Mouse (Mus musculus): ENCODE data around the gene Adgrg5.

The Adgrg5 gene

GRCm38 (mm10) chr8:94967071-94967470 lies 43.6 kb downstream of the Adgrg5 start:
- no peak for DNase-seq (ENCODE audit: low spot score in 2 of 2)

DNA sequence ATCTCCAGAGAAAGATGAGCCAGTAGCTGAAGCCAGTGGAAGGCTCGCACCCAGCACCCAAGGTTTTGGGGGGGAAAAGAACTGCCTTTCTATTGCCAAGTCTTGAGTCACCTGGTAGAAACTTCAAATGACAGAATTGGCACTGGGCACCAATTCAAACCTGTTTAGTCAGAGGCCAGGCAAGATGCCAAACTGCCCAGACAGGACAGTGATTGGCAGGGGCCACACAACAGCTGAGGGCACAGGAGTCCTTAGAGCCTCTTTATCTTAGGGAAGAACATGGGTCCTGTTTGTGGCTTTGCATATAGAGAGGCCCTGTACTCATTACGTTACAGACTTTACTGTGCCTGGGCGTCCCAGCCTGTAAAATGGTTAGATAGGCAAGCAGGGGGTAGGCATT lies 44.1 kb downstream of the Adgrg5 start:
- DNase-seq (ENCODE audit: low spot score in 2 of 2) = peak in 1 of 2 experiments; percentile 62

GRCm38 (mm10) chr8:94973270-94973669 lies 49.8 kb downstream of the Adgrg5 start:
- DNase-seq (ENCODE audit: low spot score in 2 of 2) = no peak

GRCm38 (mm10) chr8:94973786-94974185 lies 50.3 kb downstream of the Adgrg5 start:
- no peak for DNase-seq (ENCODE audit: low spot score in 2 of 2)

DNA sequence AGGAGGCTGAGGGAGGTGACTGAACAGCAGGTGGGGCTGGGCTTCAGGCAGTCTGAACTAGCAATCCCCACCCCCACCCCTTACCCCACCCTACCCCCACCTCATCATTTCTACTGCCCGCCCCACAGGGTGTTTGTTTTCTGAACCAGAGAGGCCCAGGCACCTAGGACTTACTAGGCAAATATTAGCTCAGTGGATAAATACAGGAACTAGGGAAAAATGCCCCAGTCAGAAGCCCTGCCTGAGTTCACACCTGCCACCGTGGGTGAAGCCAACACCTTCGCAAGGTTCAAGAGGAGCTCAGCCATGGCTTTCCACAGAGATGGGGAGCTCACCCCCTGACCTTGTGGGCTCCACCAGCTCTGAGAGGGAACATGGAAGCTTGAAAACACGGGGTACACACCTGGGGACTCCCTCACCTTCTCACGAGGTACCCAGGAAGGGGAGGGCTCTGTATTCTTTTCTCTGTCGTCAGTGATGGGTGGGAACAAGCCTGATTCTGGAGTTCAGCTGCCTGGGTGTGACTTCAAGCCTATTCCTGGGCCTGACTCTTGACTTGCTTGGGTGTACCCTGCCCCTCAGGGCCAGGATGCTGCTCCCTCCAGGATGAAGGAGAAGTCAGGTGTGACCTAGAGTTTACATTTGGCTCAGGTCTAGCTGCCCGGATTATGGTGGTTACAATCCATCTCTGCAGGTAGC lies 51.1 kb downstream of the Adgrg5 start, which contains the start of gene Adgrg1:
Gene Adgrg1, plus strand, starts transcription at position 285 of the 699 bp plus-strand sequence.
- no peak for DNase-seq (ENCODE audit: low spot score in 2 of 2)

GRCm38 (mm10) chr8:94976651-94977417 lies 53.3 kb downstream of the Adgrg5 start:
- DNase-seq (ENCODE audit: low spot score in 2 of 2) = no peak

DNA sequence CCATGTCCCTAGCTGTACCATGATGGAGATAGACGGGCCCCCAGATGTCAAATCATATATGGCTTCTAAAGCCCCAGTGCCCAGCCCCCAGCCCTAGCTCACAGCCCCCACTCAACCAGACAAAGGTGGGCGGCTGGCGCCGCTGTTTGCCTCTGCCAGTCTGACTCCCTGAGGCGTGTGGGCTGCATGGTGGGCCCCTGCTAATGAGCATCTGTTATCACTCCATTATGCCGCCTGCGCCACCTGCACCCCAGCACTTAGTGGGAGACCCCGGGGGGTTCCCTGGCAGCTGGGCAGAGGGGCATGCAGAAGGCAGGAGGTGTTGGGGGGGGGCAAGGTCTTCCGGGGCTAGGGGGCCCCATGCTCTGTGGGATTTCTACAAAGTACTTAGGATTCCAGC lies 54.6 kb downstream of the Adgrg5 start:
- DNase-seq (ENCODE audit: low spot score in 2 of 2) = no peak

DNA sequence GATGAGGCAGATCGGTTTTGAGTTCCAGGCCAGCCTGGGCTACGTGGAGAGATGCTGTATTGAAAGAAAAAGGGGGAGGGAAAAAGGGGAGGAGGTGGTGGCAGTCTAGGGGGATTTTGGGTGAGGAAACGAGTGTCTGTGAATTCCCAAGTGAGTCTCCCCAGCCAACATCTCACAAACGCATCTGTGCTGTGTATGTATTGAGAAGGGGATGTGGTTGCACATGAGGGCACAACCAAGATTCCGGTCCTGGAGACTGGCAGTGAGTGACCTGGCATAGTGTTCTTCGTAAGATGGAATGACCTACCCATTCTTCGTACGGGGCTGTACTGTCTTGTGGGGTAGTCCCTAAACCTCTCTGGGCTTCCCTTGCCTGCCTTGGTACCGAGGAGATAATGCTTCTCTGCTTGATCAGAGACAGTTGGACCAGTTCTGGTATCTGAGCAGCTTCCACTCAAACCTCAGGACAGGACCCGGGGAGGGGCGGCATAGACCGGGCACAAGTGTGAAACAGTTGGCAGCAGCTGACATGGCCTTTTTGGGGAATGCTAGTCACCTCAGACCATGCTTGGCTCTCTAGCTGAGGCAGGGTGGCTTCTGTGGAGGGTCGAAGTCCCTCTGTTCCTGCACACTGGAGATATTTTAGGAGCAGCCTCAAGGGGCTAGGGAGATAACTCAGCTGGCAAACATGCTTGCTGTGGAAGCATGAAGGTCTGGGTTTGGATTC lies 55.3 kb downstream of the Adgrg5 start:
- DNase-seq (ENCODE audit: low spot score in 2 of 2) = no peak

DNA sequence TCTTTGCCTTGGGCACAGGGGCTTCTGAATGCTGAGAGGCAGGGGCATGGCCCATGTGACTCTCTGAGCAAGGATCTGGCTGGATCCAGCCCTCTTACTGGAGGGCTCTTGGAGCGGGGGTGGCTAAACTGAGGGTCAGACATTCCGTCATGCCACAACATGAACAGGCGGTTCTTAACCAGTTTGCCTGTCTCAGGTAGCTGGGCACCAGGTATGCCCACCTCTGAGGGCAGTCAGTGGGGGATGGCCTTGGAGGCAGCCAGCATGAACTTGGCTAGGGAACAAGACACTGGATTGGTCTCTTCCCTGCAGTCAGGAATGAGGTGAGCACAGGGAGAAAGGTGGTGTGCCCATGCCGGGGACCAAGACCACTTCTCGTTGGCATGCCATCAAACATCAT lies 56.7 kb downstream of the Adgrg5 start:
- no peak for DNase-seq (ENCODE audit: low spot score in 2 of 2)

DNA sequence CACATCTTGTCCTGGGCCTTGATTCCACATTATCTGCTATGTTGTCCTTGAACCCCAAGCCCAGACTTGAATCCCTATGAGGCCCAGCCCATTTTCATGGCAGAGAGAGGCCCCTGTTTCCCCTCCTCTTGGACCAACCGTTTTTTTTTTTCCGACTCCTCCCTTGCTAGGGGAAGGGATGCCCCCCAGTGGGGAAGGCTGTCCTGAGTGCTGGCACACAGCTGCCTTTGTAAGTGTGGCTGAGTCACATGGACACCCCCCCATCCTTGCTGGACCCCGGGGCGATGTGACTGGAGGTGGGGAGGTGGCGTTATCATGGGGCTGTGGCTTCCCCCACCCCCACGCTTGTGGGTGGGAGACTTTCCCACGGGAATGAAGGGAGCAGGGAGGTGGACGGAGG lies 57.5 kb downstream of the Adgrg5 start:
- no peak for DNase-seq (ENCODE audit: low spot score in 2 of 2)

GRCm38 (mm10) chr8:94981848-94982247 lies 58.4 kb downstream of the Adgrg5 start:
- DNase-seq (ENCODE audit: low spot score in 2 of 2) = no peak

DNA sequence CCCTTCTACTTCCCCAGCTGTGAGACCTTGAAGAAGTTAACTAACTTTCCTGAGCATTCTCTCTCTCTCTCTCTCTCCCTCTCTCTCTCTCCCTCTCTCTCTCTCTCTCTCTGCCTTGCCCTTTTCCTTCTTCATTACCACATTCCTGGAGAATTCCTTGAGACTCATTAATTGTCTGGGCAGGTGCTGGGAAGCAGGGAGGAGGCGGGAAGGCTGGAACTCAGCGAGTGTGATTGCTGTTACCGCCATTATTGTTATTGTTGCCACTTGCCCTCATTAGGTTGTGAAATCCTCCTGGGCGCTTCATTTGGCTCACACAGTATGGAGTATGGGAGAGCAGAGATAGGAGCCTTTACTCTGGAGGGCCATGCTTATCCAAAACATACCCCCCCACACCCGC lies 59.7 kb downstream of the Adgrg5 start:
- no peak for DNase-seq (ENCODE audit: low spot score in 2 of 2)

- peak; percentile 73 to 80 for DNase-seq (ENCODE audit: low spot score in 2 of 2)
Observed at GRCm38 (mm10) chr8:94983881-94984516, 60.5 kb downstream of the Adgrg5 start.

DNA sequence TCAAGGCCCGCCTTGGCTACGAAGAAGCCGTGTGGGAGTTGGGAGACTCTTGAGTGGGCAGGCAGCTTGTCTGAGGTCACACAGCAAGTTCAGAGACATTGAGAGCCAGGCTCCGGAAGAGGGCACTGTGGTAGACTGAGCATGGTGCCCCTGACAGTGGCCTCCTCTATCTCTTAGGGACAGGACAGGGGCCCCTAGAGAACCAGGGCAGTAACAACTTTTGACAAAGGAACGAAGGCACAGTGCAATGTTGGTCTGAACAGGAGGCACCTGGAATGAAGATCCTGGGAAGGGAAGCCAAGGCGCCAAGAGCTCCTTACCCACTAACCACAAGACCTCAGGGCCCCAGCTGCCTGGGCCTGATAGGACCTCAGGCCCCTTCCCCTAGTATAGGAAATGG lies 61.5 kb downstream of the Adgrg5 start:
- peak; percentile 80 to 87 for DNase-seq (ENCODE audit: low spot score in 2 of 2)

DNA sequence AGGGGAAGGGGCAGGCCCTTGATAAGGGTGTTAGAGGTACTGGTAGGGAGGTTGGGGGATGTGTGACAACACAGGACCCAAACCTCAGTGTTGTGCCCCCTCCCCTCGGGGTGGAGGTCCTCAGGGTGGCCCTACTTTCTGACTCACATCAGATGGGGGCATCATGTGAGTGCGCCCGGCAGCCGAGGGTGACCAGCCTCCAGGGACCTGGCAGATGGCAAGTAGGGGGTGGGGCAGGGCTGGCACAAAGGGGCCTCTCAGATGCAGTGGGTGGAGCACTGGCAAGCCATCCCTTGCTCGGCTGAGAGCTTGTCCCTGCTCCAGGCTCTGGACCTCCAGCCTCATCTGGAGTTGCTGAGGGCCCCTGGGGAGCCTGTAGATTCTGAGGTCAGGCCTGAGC lies 63.2 kb downstream of the Adgrg5 start:
- peak; percentile 73 to 83 for DNase-seq (ENCODE audit: low spot score in 2 of 2)

DNA sequence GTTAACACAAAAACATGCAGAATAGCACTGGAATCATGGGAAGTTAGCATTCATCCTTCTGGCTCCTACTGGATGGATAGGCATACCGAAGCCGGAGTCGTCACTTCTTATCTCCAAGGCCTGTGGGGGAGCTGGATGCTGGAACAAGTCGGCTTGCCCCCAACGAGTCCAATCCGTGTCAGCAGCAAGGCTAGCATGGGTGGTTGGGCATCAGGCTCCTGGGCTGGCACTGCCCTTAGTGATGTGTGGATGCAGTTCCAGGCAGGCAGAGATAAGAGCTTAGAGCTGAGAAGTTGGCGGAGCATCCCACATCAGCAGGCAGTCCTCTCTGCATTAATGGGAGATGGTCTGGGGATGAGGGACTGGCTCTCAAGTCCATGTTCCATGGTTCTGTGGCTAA lies 64.1 kb downstream of the Adgrg5 start:
- peak in 1 of 2 experiments; percentile 34 for DNase-seq (ENCODE audit: low spot score in 2 of 2)

GRCm38 (mm10) chr8:94988619-94989018 lies 65.1 kb downstream of the Adgrg5 start:
- DNase-seq (ENCODE audit: low spot score in 2 of 2) = no peak

GRCm38 (mm10) chr8:94989711-94990110 lies 66.2 kb downstream of the Adgrg5 start:
- DNase-seq (ENCODE audit: low spot score in 2 of 2) = no peak

- no peak for DNase-seq (ENCODE audit: low spot score in 2 of 2)
Observed at GRCm38 (mm10) chr8:94990598-94991453, 67.3 kb downstream of the Adgrg5 start.

- DNase-seq (ENCODE audit: low spot score in 2 of 2) = no peak
Observed at GRCm38 (mm10) chr8:94991454-94991994, 68.0 kb downstream of the Adgrg5 start.

GRCm38 (mm10) chr8:94992010-94992409 lies 68.5 kb downstream of the Adgrg5 start:
- no peak for DNase-seq (ENCODE audit: low spot score in 2 of 2)

All from spleen, postnatal 4 days (tissue).